Mouse (Mus musculus): Measurements from ENCODE around the gene Pla2g12a. TPM values are rescaled to one million over a fixed set of nuclear protein-coding genes. Genes with fewer than 3 reads are reported as not detected.

Pla2g12a gene
- polyA plus RNA-seq, 1 experiment from 2014 or later, result 29.1 TPM

- Histone ChIP-seq H3K36me3 (ENCODE audit: control insufficient read depth, insufficient read depth) (no peaks in the 10 kb centered on the region), H3K9ac (ENCODE audit: low read depth, low read length) (peak overlapping the region; percentile 69; the same call in 1 of the 2 replicates), H3K9me3 (ENCODE audit: control insufficient read depth) (no peaks in the 10 kb centered on the region), H3K4me1 (replicated peaks; ENCODE audit: control insufficient read depth, insufficient read depth, low read length) (no peaks in the 10 kb centered on the region), H3K4me3 (ENCODE audit: low read depth, low read length) (peak overlapping the region; percentile 68), H3K4me2 (replicated peaks; ENCODE audit: low read depth) (peak overlapping the region; percentile 90), H3K27ac (ENCODE audit: low read depth, low read length) (0 out of 2 replicates have a peak overlapping the region, but pooled peaks have one; percentile 35), H3K27me3 (replicated peaks; ENCODE audit: control insufficient read depth, insufficient read depth, low read length) (no peaks in the 10 kb centered on the region)
- 2% methylated on average over 25 of the region's 25 CpGs for WGBS
- ATAC-seq, result peak; percentile 79
- no peak for TF ChIP-seq CTCF (IDR thresholded peaks at IDR 0.05; ENCODE audit: low read depth)
Measured at GRCm38 (mm10) chr3:129879131-129879757, 838 bp downstream of the Pla2g12a start.

GRCm38 (mm10) chr3:129879913-129880312 lies 1.5 kb downstream of the Pla2g12a start:
- H3K27me3 ChIP-seq (replicated peaks; ENCODE audit: control insufficient read depth, insufficient read depth, low read length), result no peaks in the 10 kb centered on the region
- TF ChIP-seq CTCF (IDR thresholded peaks at IDR 0.05; ENCODE audit: low read depth), result no peak
- no peaks in the 10 kb centered on the region for H3K36me3 ChIP-seq (ENCODE audit: control insufficient read depth, insufficient read depth)
- no peak overlapping the region for H3K4me2 ChIP-seq (replicated peaks; ENCODE audit: low read depth)
- H3K4me3 ChIP-seq (ENCODE audit: low read depth, low read length), result no peak overlapping the region
- WGBS, result 71% methylated on average over 2 of the region's 2 CpGs
- H3K4me1 ChIP-seq (replicated peaks; ENCODE audit: control insufficient read depth, insufficient read depth, low read length), result no peaks in the 10 kb centered on the region
- no peak overlapping the region for H3K9ac ChIP-seq (ENCODE audit: low read depth, low read length)
- no peaks in the 10 kb centered on the region for H3K9me3 ChIP-seq (ENCODE audit: control insufficient read depth)
- no peak overlapping the region for H3K27ac ChIP-seq (ENCODE audit: low read depth, low read length)
- no peak for ATAC-seq

- TF ChIP-seq CTCF (IDR thresholded peaks at IDR 0.05; ENCODE audit: low read depth), result no peak
- Histone ChIP-seq H3K4me1 (replicated peaks; ENCODE audit: control insufficient read depth, insufficient read depth, low read length) (no peaks in the 10 kb centered on the region), H3K9ac (ENCODE audit: low read depth, low read length) (no peak overlapping the region), H3K4me2 (replicated peaks; ENCODE audit: low read depth) (no peak overlapping the region), H3K9me3 (ENCODE audit: control insufficient read depth) (no peaks in the 10 kb centered on the region), H3K36me3 (ENCODE audit: control insufficient read depth, insufficient read depth) (no peaks in the 10 kb centered on the region), H3K4me3 (ENCODE audit: low read depth, low read length) (no peak overlapping the region), H3K27me3 (replicated peaks; ENCODE audit: control insufficient read depth, insufficient read depth, low read length) (no peaks in the 10 kb centered on the region), H3K27ac (ENCODE audit: low read depth, low read length) (no peak overlapping the region)
- WGBS, result 63% methylated on average over 8 of the region's 8 CpGs
- ATAC-seq, result no peak
Measured at GRCm38 (mm10) chr3:129880925-129881593, 2.7 kb downstream of the Pla2g12a start.

- Histone ChIP-seq H3K36me3 (ENCODE audit: control insufficient read depth, insufficient read depth) (peaks cover 6% of the 10 kb centered on the region; the same call in 1 of the 2 replicates), H3K4me3 (ENCODE audit: low read depth, low read length) (no peak overlapping the region), H3K27me3 (replicated peaks; ENCODE audit: control insufficient read depth, insufficient read depth, low read length) (no peaks in the 10 kb centered on the region), H3K4me1 (replicated peaks; ENCODE audit: control insufficient read depth, insufficient read depth, low read length) (no peaks in the 10 kb centered on the region), H3K9ac (ENCODE audit: low read depth, low read length) (no peak overlapping the region), H3K27ac (ENCODE audit: low read depth, low read length) (no peak overlapping the region), H3K9me3 (ENCODE audit: control insufficient read depth) (no peaks in the 10 kb centered on the region), H3K4me2 (replicated peaks; ENCODE audit: low read depth) (no peak overlapping the region)
- TF ChIP-seq CTCF (IDR thresholded peaks at IDR 0.05; ENCODE audit: low read depth), result no peak
- ATAC-seq, result no peak
- 40% methylated on average over 9 of the region's 9 CpGs for WGBS
Measured at GRCm38 (mm10) chr3:129885577-129885976, 7.2 kb downstream of the Pla2g12a start.

- Histone ChIP-seq H3K36me3 (ENCODE audit: control insufficient read depth, insufficient read depth) (peaks cover 14% of the 10 kb centered on the region), H3K27me3 (replicated peaks; ENCODE audit: control insufficient read depth, insufficient read depth, low read length) (no peaks in the 10 kb centered on the region), H3K4me1 (replicated peaks; ENCODE audit: control insufficient read depth, insufficient read depth, low read length) (no peaks in the 10 kb centered on the region), H3K9me3 (ENCODE audit: control insufficient read depth) (no peaks in the 10 kb centered on the region), H3K4me3 (ENCODE audit: low read depth, low read length) (no peak overlapping the region), H3K9ac (ENCODE audit: low read depth, low read length) (no peak overlapping the region), H3K4me2 (replicated peaks; ENCODE audit: low read depth) (no peak overlapping the region), H3K27ac (ENCODE audit: low read depth, low read length) (no peak overlapping the region)
- peak; percentile 57 for ATAC-seq
- WGBS, result 39% methylated on average over 5 of the region's 5 CpGs
- TF ChIP-seq CTCF (IDR thresholded peaks at IDR 0.05; ENCODE audit: low read depth), result no peak
Measured at GRCm38 (mm10) chr3:129886430-129886829, 8.0 kb downstream of the Pla2g12a start.

GRCm38 (mm10) chr3:129887779-129888517 lies 9.5 kb downstream of the Pla2g12a start:
- no peak overlapping the region for H3K27ac ChIP-seq (ENCODE audit: low read depth, low read length)
- TF ChIP-seq CTCF (IDR thresholded peaks at IDR 0.05; ENCODE audit: low read depth), result no peak
- no peak overlapping the region for H3K4me3 ChIP-seq (ENCODE audit: low read depth, low read length)
- peak overlapping the region; percentile 22; the same call in 1 of the 2 replicates for H3K4me2 ChIP-seq (replicated peaks; ENCODE audit: low read depth)
- H3K9me3 ChIP-seq (ENCODE audit: control insufficient read depth), result no peaks in the 10 kb centered on the region
- no peaks in the 10 kb centered on the region for H3K4me1 ChIP-seq (replicated peaks; ENCODE audit: control insufficient read depth, insufficient read depth, low read length)
- peak; percentile 46 for ATAC-seq
- H3K36me3 ChIP-seq (ENCODE audit: control insufficient read depth, insufficient read depth), result peaks cover 18% of the 10 kb centered on the region
- H3K9ac ChIP-seq (ENCODE audit: low read depth, low read length), result no peak overlapping the region
- H3K27me3 ChIP-seq (replicated peaks; ENCODE audit: control insufficient read depth, insufficient read depth, low read length), result no peaks in the 10 kb centered on the region
- 39% methylated on average over 13 of the region's 13 CpGs for WGBS

All from intestine, postnatal 0 days (tissue).